Mouse (Mus musculus) liver, embryonic 16.5 days (tissue): ENCODE measurements around the gene Ptprr. TPM values are rescaled to one million over a fixed set of nuclear protein-coding genes. Genes with fewer than 3 reads are reported as not detected.

Experiments
- ATAC-seq: fragments of 200-750 bp; cut with Nextera tagmentation; 2 replicates; pipeline ENCODE4 v1.8.0; 2017; ENCODE audit warnings: low read depth, mild to moderate bottlenecking, moderate number of reproducible peaks, moderate library complexity
- H3K27ac ChIP-seq: fragments of 300-500 bp; sonication (generic); 2 replicates; pipeline ENCODE4 v1.5.1; 2014; ENCODE audit warnings: mild to moderate bottlenecking, low read length
- H3K27me3 ChIP-seq: fragments of 300-500 bp; sonication (generic); 2 replicates; pipeline ENCODE4 v1.6.1; 2014; ENCODE audit warnings: low read depth, low read length, mixed read lengths; ENCODE audit not compliant: control insufficient read depth, insufficient read depth
- H3K36me3 ChIP-seq: fragments of 300-500 bp; sonication (generic); 2 replicates; pipeline ENCODE4 v1.6.1; 2014; ENCODE audit warnings: mild to moderate bottlenecking; ENCODE audit not compliant: control insufficient read depth, insufficient read depth
- H3K4me1 ChIP-seq: fragments of 300-500 bp; sonication (generic); 2 replicates; pipeline ENCODE4 v1.6.1; 2014; ENCODE audit warnings: low read depth, low read length, mixed read lengths; ENCODE audit not compliant: control insufficient read depth
- H3K4me2 ChIP-seq: fragments of 300-500 bp; sonication (generic); 2 replicates; pipeline ENCODE4 v1.6.1; 2014; ENCODE audit warnings: low read depth, low read length, mixed read lengths
- H3K4me3 ChIP-seq: fragments of 300-500 bp; sonication (generic); 2 replicates; pipeline ENCODE4 v1.5.1; 2014; ENCODE audit warnings: low read depth, mild to moderate bottlenecking, low read length
- H3K9ac ChIP-seq: fragments of 300-500 bp; sonication (generic); 2 replicates; pipeline ENCODE4 v1.6.1; 2014; ENCODE audit warnings: low read depth, low read length
- H3K9me3 ChIP-seq: fragments of 300-500 bp; sonication (generic); replicated peaks from 2 replicates; pipeline ENCODE4 v1.6.1; 2016; ENCODE audit warnings: low read length; ENCODE audit not compliant: control insufficient read depth
- WGBS: fragments of 180-500 bp; shearing (Covaris S2); extraction: QIAGEN DNeasy Blood & Tissue Kit; methylation state at CpG from one replicate; pipeline ENCODE4 v1.1.7; 2014; ENCODE audit not compliant: insufficient replicate concordance; 5-methylcytosine and 5-hydroxymethylcytosine counted together
- polyA plus RNA-seq: library from polyadenylated mRNA; unstranded; fragments of >200 nt; fragmentation: Nextera tagmentation; extraction: Ambion mirVana; gene quantifications from 2 replicates; pipeline ENCODE4 v1.2.1, GENCODE M21; 2015

The Ptprr gene
- polyA plus RNA-seq, 1 experiment from 2014 or later: 0.22 TPM

DNA sequence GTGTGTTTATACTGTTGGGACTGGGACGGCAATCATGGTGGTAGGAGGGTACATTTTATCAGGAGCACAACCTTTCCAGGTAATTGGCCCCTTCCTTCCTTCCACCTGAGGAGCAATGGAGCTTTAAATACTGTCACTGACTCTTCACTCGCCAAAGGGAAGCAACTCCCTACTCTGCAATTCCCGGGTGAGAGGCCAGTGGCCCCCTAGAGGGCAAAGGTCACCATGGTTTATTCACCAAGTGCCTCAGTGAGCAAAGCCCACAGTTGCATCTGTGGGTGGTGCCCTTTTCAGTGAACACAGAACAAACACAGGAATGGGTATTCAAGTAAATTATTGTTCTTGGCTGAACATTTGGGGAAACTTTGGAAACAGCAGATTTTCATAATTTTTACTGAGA, 194.1 kb downstream of the Ptprr start:
- Histone ChIP-seq H3K36me3 (no peaks in the 10 kb centered on the region), H3K4me3 (no peak overlapping the region), H3K27me3 (no peaks in the 10 kb centered on the region), H3K9ac (no peak overlapping the region), H3K4me2 (no peak overlapping the region), H3K27ac (no peak overlapping the region), H3K4me1 (no peaks in the 10 kb centered on the region; the same call in 1 of the 2 replicates), H3K9me3 (no peaks in the 10 kb centered on the region)
- no peak for ATAC-seq
- WGBS: 12% methylated on average over 3 of the region's 3 CpGs

DNA sequence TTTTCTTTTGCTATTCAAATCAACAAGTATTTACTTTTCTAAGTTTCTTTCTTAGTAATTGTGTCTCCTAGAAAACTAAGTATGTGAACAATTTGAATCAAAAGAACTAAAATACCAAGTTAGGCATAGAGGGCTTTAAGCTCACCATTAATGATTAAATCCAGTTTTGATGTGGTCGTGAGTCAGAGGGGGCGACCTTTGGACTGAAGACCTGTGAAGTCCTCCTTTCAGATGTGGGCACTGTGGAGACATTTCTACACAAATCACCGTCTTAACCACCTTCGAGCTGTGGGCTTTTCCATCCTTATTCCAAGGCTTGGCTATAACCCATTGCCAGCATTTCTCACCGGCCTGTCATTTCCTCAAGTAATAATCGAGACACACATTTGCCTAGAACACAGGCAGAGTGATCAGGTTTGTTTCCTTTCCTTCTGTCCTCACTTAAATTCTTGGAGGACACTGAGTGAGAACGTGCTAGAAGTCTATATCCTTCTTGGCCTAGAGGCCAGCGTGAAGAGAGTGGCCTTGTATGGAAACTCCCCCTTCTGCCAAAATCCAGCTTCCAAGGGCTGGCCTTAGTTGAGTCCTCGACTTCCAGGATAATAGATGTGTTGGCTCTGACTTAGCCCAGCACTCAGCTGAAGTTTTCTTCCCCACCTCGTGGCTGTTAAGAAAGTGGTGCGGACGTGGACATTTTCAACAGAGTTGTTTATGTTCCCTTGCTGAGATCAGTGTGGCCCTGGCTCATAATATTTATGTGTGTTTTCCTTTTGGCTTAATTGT, 202.5 kb downstream of the Ptprr start:
- Histone ChIP-seq H3K27me3 (no peaks in the 10 kb centered on the region), H3K4me3 (no peak overlapping the region), H3K27ac (no peak overlapping the region), H3K9me3 (no peaks in the 10 kb centered on the region), H3K36me3 (no peaks in the 10 kb centered on the region), H3K4me2 (no peak overlapping the region), H3K9ac (no peak overlapping the region), H3K4me1 (no peaks in the 10 kb centered on the region)
- WGBS: 61% methylated on average over 12 of the region's 12 CpGs
- no peak; the same call in 1 of the 2 replicates for ATAC-seq

DNA sequence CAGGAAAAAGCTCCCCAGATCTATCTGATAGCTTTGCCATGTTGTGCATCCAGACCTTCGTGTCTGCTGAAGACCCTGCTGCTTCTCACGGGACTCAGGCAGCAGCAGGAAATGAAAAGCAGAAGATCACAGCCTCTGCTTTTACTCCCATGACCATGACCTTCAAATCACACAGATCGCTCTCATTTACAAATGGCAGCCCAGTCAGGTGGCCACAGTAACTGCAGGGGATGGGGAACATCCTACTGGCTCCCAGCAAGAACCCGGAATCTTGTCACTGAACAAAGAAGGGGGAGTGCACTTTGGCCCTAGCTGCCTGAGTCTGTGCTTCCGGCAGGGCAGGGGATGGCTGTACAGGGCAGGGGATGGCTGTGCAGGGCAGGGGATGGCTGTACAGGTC, 217.3 kb downstream of the Ptprr start:
- 36% methylated on average over 5 of the region's 5 CpGs for WGBS
- no peak for ATAC-seq
- Histone ChIP-seq H3K4me2 (no peak overlapping the region), H3K9me3 (no peaks in the 10 kb centered on the region), H3K36me3 (no peaks in the 10 kb centered on the region), H3K9ac (no peak overlapping the region), H3K27me3 (no peaks in the 10 kb centered on the region), H3K27ac (no peak overlapping the region), H3K4me1 (no peaks in the 10 kb centered on the region), H3K4me3 (no peak overlapping the region)

DNA sequence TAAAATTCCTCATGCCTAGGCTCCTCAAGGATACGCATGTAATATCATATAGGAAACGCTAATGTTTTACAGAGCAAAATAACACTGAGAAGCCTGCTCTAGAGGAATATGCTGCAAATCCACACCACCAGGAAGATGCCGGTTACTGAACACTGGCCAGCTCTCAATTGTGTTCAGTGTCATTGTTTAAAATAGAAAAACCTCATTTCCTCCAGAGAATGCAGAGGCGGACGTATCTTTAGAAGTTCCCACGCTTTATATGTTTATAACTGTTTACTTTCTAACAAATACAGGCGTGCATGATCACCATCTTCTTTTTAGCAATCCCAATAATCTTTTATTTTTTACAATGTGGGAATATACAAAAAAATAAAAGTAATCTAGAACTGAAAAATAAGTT, 224.2 kb downstream of the Ptprr start:
- H3K36me3 ChIP-seq: no peaks in the 10 kb centered on the region
- ATAC-seq: no peak
- no peaks in the 10 kb centered on the region for H3K9me3 ChIP-seq
- no peak overlapping the region for H3K4me3 ChIP-seq
- H3K27ac ChIP-seq: no peak overlapping the region
- H3K27me3 ChIP-seq: no peaks in the 10 kb centered on the region
- no peak overlapping the region for H3K4me2 ChIP-seq
- H3K9ac ChIP-seq: no peak overlapping the region
- H3K4me1 ChIP-seq: no peaks in the 10 kb centered on the region
- WGBS: 43% methylated on average over 7 of the region's 7 CpGs

DNA sequence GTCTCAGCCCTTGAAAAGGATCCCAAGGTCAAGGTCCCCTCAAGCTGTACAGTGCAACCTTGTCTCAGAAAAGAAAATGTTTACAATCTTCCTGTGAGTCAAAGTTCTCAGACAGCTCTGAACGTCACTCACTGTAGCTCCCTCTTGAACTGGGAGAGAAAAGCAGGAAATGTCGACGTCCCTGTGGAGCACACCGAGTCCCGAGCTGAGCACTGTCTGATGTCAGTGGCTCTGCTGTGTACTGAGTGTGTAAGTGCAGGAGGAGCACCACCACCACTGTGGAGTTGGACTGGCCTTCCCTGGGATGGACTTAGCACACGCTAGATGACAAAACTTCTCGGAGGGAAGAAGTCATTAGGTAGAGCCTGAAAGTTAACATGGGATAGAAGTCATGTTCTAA, 225.4 kb downstream of the Ptprr start:
- Histone ChIP-seq H3K27ac (no peak overlapping the region), H3K9ac (no peak overlapping the region), H3K36me3 (no peaks in the 10 kb centered on the region), H3K4me2 (no peak overlapping the region), H3K27me3 (no peaks in the 10 kb centered on the region), H3K9me3 (no peaks in the 10 kb centered on the region), H3K4me1 (no peaks in the 10 kb centered on the region), H3K4me3 (no peak overlapping the region)
- 40% methylated on average over 7 of the region's 7 CpGs for WGBS
- no peak for ATAC-seq

DNA sequence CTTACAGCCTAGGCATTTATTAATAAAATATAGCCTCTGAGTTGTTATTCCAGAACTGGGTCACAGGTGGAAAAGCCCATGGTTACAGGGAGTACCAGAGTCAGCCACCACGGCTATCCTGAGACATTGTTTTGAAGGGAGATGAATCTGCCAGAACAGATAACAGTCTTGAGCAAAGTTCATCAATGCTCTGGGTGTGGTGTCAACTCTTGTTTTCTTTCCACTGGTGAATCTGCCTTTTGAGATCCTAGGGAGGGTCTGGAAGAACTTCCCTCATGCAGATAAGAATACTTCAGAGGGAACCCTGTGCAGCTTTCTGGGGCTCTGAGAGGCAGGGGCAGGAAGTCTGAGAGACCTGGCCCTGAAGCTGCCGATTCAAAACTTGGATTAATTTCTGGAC, 227.6 kb downstream of the Ptprr start:
- H3K4me1 ChIP-seq: no peaks in the 10 kb centered on the region
- H3K9me3 ChIP-seq: no peaks in the 10 kb centered on the region
- H3K27ac ChIP-seq: no peak overlapping the region
- no peak overlapping the region for H3K4me2 ChIP-seq
- 26% methylated on average over 2 of the region's 2 CpGs for WGBS
- H3K9ac ChIP-seq: no peak overlapping the region
- no peaks in the 10 kb centered on the region for H3K36me3 ChIP-seq
- no peak overlapping the region for H3K4me3 ChIP-seq
- no peaks in the 10 kb centered on the region for H3K27me3 ChIP-seq
- no peak for ATAC-seq

DNA sequence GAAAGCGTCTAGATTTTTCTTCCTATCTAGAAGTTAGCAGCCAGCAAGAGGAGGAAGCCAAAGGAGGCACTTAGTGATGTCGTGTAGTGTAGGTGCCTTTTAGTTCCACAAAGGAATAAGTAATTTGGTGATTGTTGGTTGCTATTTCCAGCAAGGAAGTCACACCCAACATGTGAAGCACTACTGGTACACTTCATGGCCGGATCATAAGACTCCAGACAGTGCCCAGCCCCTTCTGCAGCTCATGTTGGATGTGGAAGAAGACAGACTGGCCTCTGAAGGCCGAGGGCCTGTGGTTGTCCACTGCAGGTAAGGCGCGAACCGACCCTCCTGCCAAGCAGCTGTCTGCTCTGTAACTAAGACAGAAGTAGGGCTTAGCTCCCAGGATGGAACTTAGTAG, 234.7 kb downstream of the Ptprr start:
- Histone ChIP-seq H3K27me3 (no peaks in the 10 kb centered on the region), H3K9me3 (no peaks in the 10 kb centered on the region), H3K9ac (no peak overlapping the region), H3K4me3 (no peak overlapping the region), H3K36me3 (no peaks in the 10 kb centered on the region), H3K27ac (no peak overlapping the region), H3K4me1 (no peaks in the 10 kb centered on the region), H3K4me2 (no peak overlapping the region)
- WGBS: 64% methylated on average over 7 of the region's 7 CpGs
- ATAC-seq: no peak

DNA sequence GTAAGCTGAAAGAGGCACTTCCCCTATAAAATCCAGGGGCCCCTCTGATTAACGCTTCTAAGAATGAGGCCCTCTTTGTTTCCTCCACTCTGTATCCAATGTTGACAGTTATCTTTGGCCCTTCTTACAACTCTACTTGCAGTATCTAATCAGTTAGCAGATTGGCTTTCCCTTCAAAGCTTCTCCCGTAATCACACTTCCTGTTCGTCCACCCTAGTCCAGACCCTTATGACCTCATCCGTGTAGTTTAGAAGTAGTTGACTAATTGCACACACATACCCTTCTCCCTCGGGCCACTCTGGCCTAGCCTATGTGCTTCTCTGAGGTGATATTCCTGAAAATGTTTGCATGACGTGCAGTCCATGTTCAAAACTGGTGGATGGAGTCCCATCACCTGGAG, 236.0 kb downstream of the Ptprr start:
- H3K4me3 ChIP-seq: no peak overlapping the region
- no peak for ATAC-seq

DNA sequence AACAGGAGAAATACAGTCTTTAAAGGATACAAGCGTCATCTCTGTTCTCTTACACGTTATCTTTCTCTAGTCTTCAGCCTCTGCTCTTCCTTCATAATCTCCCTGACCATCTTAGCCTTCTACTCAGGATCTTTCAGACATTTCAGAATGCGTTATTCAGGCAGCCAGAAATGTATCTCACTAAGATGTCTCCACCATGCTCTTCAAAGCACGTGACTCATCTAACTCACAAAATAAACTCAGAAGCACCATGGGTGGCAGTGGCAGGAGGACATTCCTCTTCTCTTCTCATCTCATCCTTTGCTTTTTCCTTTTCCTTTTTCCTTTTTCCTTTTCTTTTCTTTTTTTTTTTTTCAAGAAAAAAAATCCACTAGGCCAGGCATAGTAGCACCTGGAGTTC, 241.3 kb downstream of the Ptprr start:
- WGBS: 34% methylated on average over 4 of the region's 4 CpGs
- Histone ChIP-seq H3K4me3 (no peak overlapping the region), H3K27ac (no peak overlapping the region), H3K4me1 (no peaks in the 10 kb centered on the region), H3K27me3 (no peaks in the 10 kb centered on the region), H3K4me2 (no peak overlapping the region), H3K36me3 (no peaks in the 10 kb centered on the region), H3K9ac (no peak overlapping the region), H3K9me3 (no peaks in the 10 kb centered on the region)
- no peak for ATAC-seq

More for the DNA sequence above, 236.0 kb downstream of the Ptprr start:
- no peak overlapping the region for H3K27ac ChIP-seq
- no peaks in the 10 kb centered on the region for H3K9me3 ChIP-seq
- H3K9ac ChIP-seq: no peak overlapping the region
- H3K4me2 ChIP-seq: no peak overlapping the region
- no peaks in the 10 kb centered on the region for H3K27me3 ChIP-seq
- H3K36me3 ChIP-seq: no peaks in the 10 kb centered on the region
- H3K4me1 ChIP-seq: no peaks in the 10 kb centered on the region
- 25% methylated on average over 6 of the region's 6 CpGs for WGBS
